Mouse (Mus musculus): ENCODE data around the gene 2310009B15Rik. TPM values are rescaled to one million over a fixed set of nuclear protein-coding genes. Genes with fewer than 3 reads are reported as not detected.
A peak's percentile ranks its signal among the peaks of the same experiment; 100 is the strongest.

The 2310009B15Rik gene
- polyA plus RNA-seq, 1 experiment from 2014 or later, result 38.9 TPM

GRCm38 (mm10) chr1:138848511-138849109 is 8.0 kb downstream of the 2310009B15Rik start, which contains the start of gene Lhx9:
Gene Lhx9 (minus strand): TSS chr1:138848577.
- H3K4me3 ChIP-seq (replicated peaks), result peak within 1 kb of the TSS; percentile 26
- H3K36me3 ChIP-seq, result no peaks in the 10 kb centered on the region
- H3K9me3 ChIP-seq, result no peaks in the 10 kb centered on the region
- peaks cover 20% of the 10 kb centered on the region for H3K4me1 ChIP-seq (replicated peaks)
- ATAC-seq, result peak; percentile 64; the same call in 1 of the 2 replicates
- no peak within 1 kb of the TSS for H3K9ac ChIP-seq
- under 1% methylated on average over 33 of the region's 33 CpGs for WGBS
- H3K27me3 ChIP-seq (replicated peaks), result peaks cover 59% of the 10 kb centered on the region
- H3K4me2 ChIP-seq (replicated peaks), result peak within 1 kb of the TSS; percentile 65
- no peak within 1 kb of the TSS for H3K27ac ChIP-seq

GRCm38 (mm10) chr1:138848026-138848425 is 8.6 kb downstream of the 2310009B15Rik start:
- H3K4me3 ChIP-seq (replicated peaks), result peak overlapping the region; percentile 26; the same call in 1 of the 2 replicates
- H3K9me3 ChIP-seq, result no peaks in the 10 kb centered on the region
- H3K27me3 ChIP-seq (replicated peaks), result peaks cover 65% of the 10 kb centered on the region
- H3K36me3 ChIP-seq, result no peaks in the 10 kb centered on the region
- under 1% methylated on average over 16 of the region's 16 CpGs for WGBS
- H3K27ac ChIP-seq, result no peak overlapping the region
- 0 out of 2 replicates have a peak, but pooled peaks have one; percentile 7 for ATAC-seq
- peak overlapping the region; percentile 65 for H3K4me2 ChIP-seq (replicated peaks)
- no peak overlapping the region for H3K9ac ChIP-seq
- H3K4me1 ChIP-seq (replicated peaks), result peaks cover 24% of the 10 kb centered on the region

GRCm38 (mm10) chr1:138847146-138847545 is 9.5 kb downstream of the 2310009B15Rik start:
- Histone ChIP-seq H3K4me3 (replicated peaks) (no peak overlapping the region), H3K9me3 (no peaks in the 10 kb centered on the region), H3K4me1 (replicated peaks) (peaks cover 24% of the 10 kb centered on the region), H3K36me3 (no peaks in the 10 kb centered on the region), H3K27me3 (replicated peaks) (peaks cover 69% of the 10 kb centered on the region), H3K4me2 (replicated peaks) (peak overlapping the region; percentile 24; the same call in 1 of the 2 replicates), H3K27ac (no peak overlapping the region), H3K9ac (no peak overlapping the region)
- no peak for ATAC-seq
- WGBS, result 1% methylated on average over 21 of the region's 21 CpGs

- Histone ChIP-seq H3K4me3 (replicated peaks) (no peak overlapping the region), H3K27me3 (replicated peaks) (peaks cover 71% of the 10 kb centered on the region), H3K9ac (no peak overlapping the region), H3K4me2 (replicated peaks) (no peak overlapping the region), H3K4me1 (replicated peaks) (peaks cover 26% of the 10 kb centered on the region), H3K27ac (no peak overlapping the region), H3K9me3 (no peaks in the 10 kb centered on the region), H3K36me3 (no peaks in the 10 kb centered on the region)
- WGBS, result 3% methylated on average over 9 of the region's 9 CpGs
- no peak for ATAC-seq
Observed at GRCm38 (mm10) chr1:138846581-138846980, 10.1 kb downstream of the 2310009B15Rik start.

- H3K27ac ChIP-seq, result no peak overlapping the region
- no peaks in the 10 kb centered on the region for H3K9me3 ChIP-seq
- H3K4me3 ChIP-seq (replicated peaks), result no peak overlapping the region
- no peak overlapping the region for H3K4me2 ChIP-seq (replicated peaks)
- ATAC-seq, result no peak
- 6% methylated on average over 12 of the region's 12 CpGs for WGBS
- H3K4me1 ChIP-seq (replicated peaks), result peaks cover 31% of the 10 kb centered on the region
- H3K9ac ChIP-seq, result no peak overlapping the region
- no peaks in the 10 kb centered on the region for H3K36me3 ChIP-seq
- peaks cover 75% of the 10 kb centered on the region for H3K27me3 ChIP-seq (replicated peaks)
Observed at GRCm38 (mm10) chr1:138846131-138846530, 10.5 kb downstream of the 2310009B15Rik start.

- 18% methylated on average over 3 of the region's 3 CpGs for WGBS
- no peak overlapping the region for H3K4me2 ChIP-seq (replicated peaks)
- no peak overlapping the region for H3K27ac ChIP-seq
- no peaks in the 10 kb centered on the region for H3K9me3 ChIP-seq
- peaks cover 31% of the 10 kb centered on the region for H3K4me1 ChIP-seq (replicated peaks)
- peaks cover 79% of the 10 kb centered on the region for H3K27me3 ChIP-seq (replicated peaks)
- no peak overlapping the region for H3K9ac ChIP-seq
- no peak overlapping the region for H3K4me3 ChIP-seq (replicated peaks)
- ATAC-seq, result no peak
- H3K36me3 ChIP-seq, result no peaks in the 10 kb centered on the region
Observed at GRCm38 (mm10) chr1:138845481-138845880, 11.2 kb downstream of the 2310009B15Rik start.

- peak overlapping the region; percentile 26 for H3K4me3 ChIP-seq (replicated peaks)
- no peaks in the 10 kb centered on the region for H3K9me3 ChIP-seq
- H3K27me3 ChIP-seq (replicated peaks), result peaks cover 83% of the 10 kb centered on the region
- peaks cover 31% of the 10 kb centered on the region for H3K4me1 ChIP-seq (replicated peaks)
- no peak overlapping the region for H3K27ac ChIP-seq
- H3K4me2 ChIP-seq (replicated peaks), result peak overlapping the region; percentile 61
- 5% methylated on average over 3 of the region's 3 CpGs for WGBS
- H3K36me3 ChIP-seq, result no peaks in the 10 kb centered on the region
- no peak overlapping the region for H3K9ac ChIP-seq
- no peak for ATAC-seq
Observed at GRCm38 (mm10) chr1:138844166-138844565, 12.5 kb downstream of the 2310009B15Rik start.

GRCm38 (mm10) chr1:138843361-138844091 is 13.1 kb downstream of the 2310009B15Rik start:
- WGBS, result under 1% methylated on average over 35 of the region's 35 CpGs
- Histone ChIP-seq H3K9ac (peak overlapping the region; percentile 30; the same call in 1 of the 2 replicates), H3K4me3 (replicated peaks) (peak overlapping the region; percentile 26), H3K36me3 (no peaks in the 10 kb centered on the region), H3K4me2 (replicated peaks) (peak overlapping the region; percentile 61), H3K9me3 (no peaks in the 10 kb centered on the region), H3K27me3 (replicated peaks) (peaks cover 79% of the 10 kb centered on the region), H3K4me1 (replicated peaks) (peaks cover 26% of the 10 kb centered on the region), H3K27ac (no peak overlapping the region)
- no peak for ATAC-seq

GRCm38 (mm10) chr1:138842756-138843155 is 13.9 kb downstream of the 2310009B15Rik start:
- H3K4me3 ChIP-seq (replicated peaks), result no peak overlapping the region
- H3K9me3 ChIP-seq, result no peaks in the 10 kb centered on the region
- H3K9ac ChIP-seq, result no peak overlapping the region
- no peaks in the 10 kb centered on the region for H3K36me3 ChIP-seq
- WGBS, result 3% methylated on average over 10 of the region's 10 CpGs
- H3K27ac ChIP-seq, result no peak overlapping the region
- peaks cover 18% of the 10 kb centered on the region for H3K4me1 ChIP-seq (replicated peaks)
- H3K27me3 ChIP-seq (replicated peaks), result peaks cover 79% of the 10 kb centered on the region
- no peak for ATAC-seq
- H3K4me2 ChIP-seq (replicated peaks), result no peak overlapping the region; the same call in 1 of the 2 replicates

- Histone ChIP-seq H3K4me2 (replicated peaks) (peak overlapping the region; percentile 58), H3K36me3 (no peaks in the 10 kb centered on the region), H3K27ac (no peak overlapping the region), H3K4me3 (replicated peaks) (peak overlapping the region; percentile 26; the same call in 1 of the 2 replicates), H3K9ac (no peak overlapping the region), H3K27me3 (replicated peaks) (peaks cover 81% of the 10 kb centered on the region), H3K9me3 (no peaks in the 10 kb centered on the region), H3K4me1 (replicated peaks) (peaks cover 17% of the 10 kb centered on the region)
- WGBS, result 5% methylated on average over 8 of the region's 8 CpGs
- no peak for ATAC-seq
Observed at GRCm38 (mm10) chr1:138842315-138842714, 14.3 kb downstream of the 2310009B15Rik start.

- peak overlapping the region; percentile 58 for H3K4me2 ChIP-seq (replicated peaks)
- H3K4me3 ChIP-seq (replicated peaks), result peak overlapping the region; percentile 26
- H3K27ac ChIP-seq, result no peak overlapping the region
- no peaks in the 10 kb centered on the region for H3K9me3 ChIP-seq
- 3% methylated on average over 54 of the region's 54 CpGs for WGBS
- peak; percentile 62 for ATAC-seq
- peak overlapping the region; percentile 30; the same call in 1 of the 2 replicates for H3K9ac ChIP-seq
- H3K27me3 ChIP-seq (replicated peaks), result peaks cover 83% of the 10 kb centered on the region
- peaks cover 15% of the 10 kb centered on the region for H3K4me1 ChIP-seq (replicated peaks)
- no peaks in the 10 kb centered on the region for H3K36me3 ChIP-seq
Observed at GRCm38 (mm10) chr1:138841306-138842095, 15.2 kb downstream of the 2310009B15Rik start.

Measured in intestine, embryonic 15.5 days (tissue).